Mouse (Mus musculus): ENCODE results near the gene Limch1. TPM values are rescaled to one million over a fixed set of nuclear protein-coding genes. Genes with fewer than 3 reads are reported as not detected.

Limch1 gene
- polyA plus RNA-seq (2012; rRNA removed) = 22.0 and 23.9 TPM in 2 replicates

DNA sequence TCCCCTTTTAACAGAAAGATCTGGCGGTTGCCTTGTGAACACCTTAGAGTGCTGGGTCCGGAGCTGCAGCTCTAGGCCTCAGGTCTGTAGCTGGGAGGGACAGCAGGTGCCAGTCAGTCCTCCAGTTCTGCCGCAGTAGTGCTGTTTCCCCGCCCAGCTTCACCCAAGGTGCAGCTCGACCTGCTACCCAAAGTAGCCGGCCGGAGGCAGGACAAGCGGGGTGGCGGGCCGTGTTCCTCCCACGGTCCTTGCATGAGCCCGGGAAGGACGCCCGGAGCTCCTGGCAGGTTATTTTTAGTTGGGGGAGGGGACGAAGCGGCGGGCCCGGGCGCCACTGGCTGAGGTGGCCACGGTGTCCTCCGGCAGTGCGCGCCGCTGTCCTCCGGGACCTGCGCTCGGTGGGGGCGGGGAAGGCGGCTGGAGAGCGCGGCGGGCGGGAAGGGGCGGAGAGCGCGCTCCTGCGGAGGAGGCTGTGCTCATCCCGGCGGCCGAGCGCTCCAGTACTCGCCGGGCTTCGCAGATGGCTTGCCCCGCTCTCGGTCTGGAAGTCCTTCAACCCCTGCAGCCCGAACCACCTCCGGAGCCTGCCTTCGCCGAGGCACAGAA lies at the start of gene Limch1:
Limch1 (plus strand) TSS at position 438 of the 606 bp plus-strand sequence.
- no peaks in the 10 kb centered on the region for H3K27me3 ChIP-seq (ENCODE audit: control insufficient read depth, insufficient read depth, low read length)

DNA sequence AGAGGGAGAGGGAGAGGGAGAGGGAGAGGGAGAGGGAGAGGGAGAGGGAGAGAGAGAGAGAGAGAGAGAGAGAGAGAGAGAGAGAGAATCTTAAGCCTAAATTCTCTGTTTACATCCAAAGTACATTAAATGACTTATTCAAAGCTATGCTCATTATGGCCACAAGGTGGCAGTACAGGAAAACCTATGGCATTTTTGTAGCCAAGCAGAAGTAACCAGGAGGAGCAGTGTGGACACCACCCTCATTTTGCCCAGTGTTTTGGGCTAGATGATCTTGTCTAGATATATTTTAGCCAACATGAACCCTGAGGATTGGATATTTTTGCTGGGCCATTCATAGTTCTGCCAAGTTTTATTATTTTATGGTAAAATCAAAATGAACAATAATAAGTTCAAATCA lies 48.5 kb upstream of the Limch1 start:
- Histone ChIP-seq H3K27ac (ENCODE audit: control insufficient read depth, insufficient read depth, low read depth, low read length) (no peak overlapping the region), H3K36me3 (ENCODE audit: control insufficient read depth, insufficient read depth, low read length) (no peaks in the 10 kb centered on the region), H3K4me3 (ENCODE audit: control insufficient read depth, low read depth, low read length) (no peak overlapping the region), H3K27me3 (ENCODE audit: control insufficient read depth, insufficient read depth, low read length) (no peaks in the 10 kb centered on the region), H3K4me1 (ENCODE audit: control insufficient read depth, insufficient read depth, low read length) (no peaks in the 10 kb centered on the region)
- no peak for TF ChIP-seq POLR2A (IDR thresholded peaks at IDR 0.05; ENCODE audit: control insufficient read depth, low read depth, low read length)
- peak; percentile 22; the same call in 1 of the 2 replicates for TF ChIP-seq CTCF (IDR thresholded peaks at IDR 0.05; ENCODE audit: control insufficient read depth, insufficient read depth, insufficient replicate concordance, low read depth, low read length)

More for the DNA sequence above, at the start of gene Limch1:
- H3K4me3 ChIP-seq (ENCODE audit: control insufficient read depth, low read depth, low read length) = peak within 1 kb of the TSS; percentile 38
- H3K27ac ChIP-seq (ENCODE audit: control insufficient read depth, insufficient read depth, low read depth, low read length) = no peak within 1 kb of the TSS
- H3K36me3 ChIP-seq (ENCODE audit: control insufficient read depth, insufficient read depth, low read length) = no peaks in the 10 kb centered on the region
- peaks cover 9% of the 10 kb centered on the region for H3K4me1 ChIP-seq (ENCODE audit: control insufficient read depth, insufficient read depth, low read length)
- TF ChIP-seq CTCF (IDR thresholded peaks at IDR 0.05; ENCODE audit: control insufficient read depth, insufficient read depth, insufficient replicate concordance, low read depth, low read length) (no peak), POLR2A (IDR thresholded peaks at IDR 0.05; ENCODE audit: control insufficient read depth, low read depth, low read length) (no peak)

DNA sequence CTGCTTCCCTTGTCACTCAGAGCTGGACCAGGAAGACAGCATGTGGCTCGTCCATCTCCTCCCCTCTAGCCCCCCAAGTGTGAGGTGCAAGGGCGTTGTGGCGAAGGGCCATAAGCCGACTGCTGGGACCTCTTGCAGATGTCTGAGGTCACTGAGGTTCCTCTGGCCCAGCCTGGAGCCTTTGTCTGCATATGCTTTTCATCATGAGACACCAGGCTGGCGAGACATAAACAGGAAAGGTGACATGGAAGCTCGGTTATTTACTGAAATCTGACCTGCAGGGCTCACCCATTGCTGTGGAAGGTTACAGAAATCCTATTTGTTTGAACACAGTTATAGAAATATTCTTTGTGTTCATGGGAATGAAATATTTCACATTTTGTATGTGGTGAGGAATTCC lies 45.7 kb upstream of the Limch1 start:
- Histone ChIP-seq H3K27ac (ENCODE audit: control insufficient read depth, insufficient read depth, low read depth, low read length) (no peak overlapping the region), H3K4me1 (ENCODE audit: control insufficient read depth, insufficient read depth, low read length) (no peaks in the 10 kb centered on the region), H3K27me3 (ENCODE audit: control insufficient read depth, insufficient read depth, low read length) (no peaks in the 10 kb centered on the region), H3K4me3 (ENCODE audit: control insufficient read depth, low read depth, low read length) (no peak overlapping the region), H3K36me3 (ENCODE audit: control insufficient read depth, insufficient read depth, low read length) (no peaks in the 10 kb centered on the region)
- TF ChIP-seq POLR2A (IDR thresholded peaks at IDR 0.05; ENCODE audit: control insufficient read depth, low read depth, low read length) (no peak), CTCF (IDR thresholded peaks at IDR 0.05; ENCODE audit: control insufficient read depth, insufficient read depth, insufficient replicate concordance, low read depth, low read length) (no peak)

DNA sequence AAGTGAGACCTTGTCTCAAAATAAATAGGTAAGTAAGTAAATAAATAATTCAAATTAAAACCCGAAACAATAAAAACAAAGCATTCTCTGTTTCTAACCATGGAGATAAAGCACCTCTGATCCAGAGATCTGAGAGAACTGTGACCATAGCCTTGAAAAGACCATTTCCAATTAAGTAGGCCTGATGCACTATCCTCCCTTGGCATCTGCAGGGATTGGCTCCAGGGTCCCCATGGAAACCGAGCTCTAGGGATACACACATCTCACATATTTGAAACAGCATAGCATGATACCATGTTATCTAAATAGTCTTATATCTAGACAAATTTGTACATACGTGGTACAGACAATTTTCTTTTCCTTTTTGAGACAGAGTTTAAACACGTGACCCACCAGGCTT lies 43.7 kb upstream of the Limch1 start:
- no peaks in the 10 kb centered on the region for H3K4me1 ChIP-seq (ENCODE audit: control insufficient read depth, insufficient read depth, low read length)
- H3K4me3 ChIP-seq (ENCODE audit: control insufficient read depth, low read depth, low read length) = no peak overlapping the region
- no peak for TF ChIP-seq POLR2A (IDR thresholded peaks at IDR 0.05; ENCODE audit: control insufficient read depth, low read depth, low read length)
- no peak for TF ChIP-seq CTCF (IDR thresholded peaks at IDR 0.05; ENCODE audit: control insufficient read depth, insufficient read depth, insufficient replicate concordance, low read depth, low read length)
- H3K27ac ChIP-seq (ENCODE audit: control insufficient read depth, insufficient read depth, low read depth, low read length) = no peak overlapping the region
- no peaks in the 10 kb centered on the region for H3K36me3 ChIP-seq (ENCODE audit: control insufficient read depth, insufficient read depth, low read length)
- no peaks in the 10 kb centered on the region for H3K27me3 ChIP-seq (ENCODE audit: control insufficient read depth, insufficient read depth, low read length)

DNA sequence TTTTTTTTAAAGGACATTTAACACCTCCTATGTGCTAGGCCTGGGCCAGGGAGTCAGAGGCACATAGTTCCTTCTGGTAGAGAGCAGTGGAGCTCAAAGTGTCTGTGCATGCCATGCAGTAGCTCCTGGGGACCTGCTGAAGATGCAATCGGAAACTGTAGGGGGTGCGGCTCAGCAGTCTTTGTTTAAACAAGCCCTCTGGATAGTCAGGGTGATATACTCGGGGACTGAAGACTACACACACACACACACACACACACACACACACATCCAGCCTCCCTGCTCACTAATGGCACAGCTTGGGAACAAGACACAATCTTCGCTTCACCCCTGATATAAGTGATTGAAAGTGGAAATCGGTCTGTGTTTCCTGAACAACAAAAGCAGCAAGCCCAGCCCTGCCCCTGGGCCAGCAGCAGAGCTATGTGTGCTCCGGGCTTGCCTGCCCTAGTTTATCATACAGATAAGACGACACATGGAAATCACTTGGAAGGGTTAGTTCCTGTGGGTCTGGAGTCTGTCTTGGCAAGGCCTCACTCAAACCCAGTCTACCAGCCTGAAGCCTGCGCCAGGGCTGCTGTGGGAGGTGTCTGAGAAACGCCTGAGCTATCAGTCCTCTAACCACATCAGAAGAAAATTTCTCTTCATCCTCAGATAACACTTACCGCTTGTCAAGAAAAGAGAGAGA lies 42.2 kb upstream of the Limch1 start:
- TF ChIP-seq POLR2A (IDR thresholded peaks at IDR 0.05; ENCODE audit: control insufficient read depth, low read depth, low read length) (no peak), CTCF (IDR thresholded peaks at IDR 0.05; ENCODE audit: control insufficient read depth, insufficient read depth, insufficient replicate concordance, low read depth, low read length) (no peak)
- Histone ChIP-seq H3K4me1 (ENCODE audit: control insufficient read depth, insufficient read depth, low read length) (no peaks in the 10 kb centered on the region), H3K27me3 (ENCODE audit: control insufficient read depth, insufficient read depth, low read length) (no peaks in the 10 kb centered on the region), H3K36me3 (ENCODE audit: control insufficient read depth, insufficient read depth, low read length) (no peaks in the 10 kb centered on the region), H3K4me3 (ENCODE audit: control insufficient read depth, low read depth, low read length) (no peak overlapping the region), H3K27ac (ENCODE audit: control insufficient read depth, insufficient read depth, low read depth, low read length) (no peak overlapping the region)

DNA sequence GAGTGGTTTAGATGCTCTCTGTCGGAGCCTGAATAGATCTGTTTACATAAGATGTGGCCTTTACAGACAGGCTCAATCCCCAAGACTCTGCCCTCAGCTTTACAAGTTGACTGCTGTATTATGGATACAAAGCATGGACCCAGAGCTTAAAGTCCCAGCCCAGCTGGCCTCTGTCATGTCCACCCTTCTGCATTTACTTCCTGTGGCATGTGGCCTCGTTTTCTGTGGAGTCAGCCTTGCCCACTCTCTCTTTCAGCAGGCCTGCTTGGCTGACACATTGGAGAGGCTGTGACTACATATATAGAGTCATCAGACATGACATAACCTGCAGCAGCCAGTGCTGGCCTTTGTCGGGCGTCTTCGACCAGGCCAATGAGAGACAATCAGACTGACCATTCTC lies 37.8 kb upstream of the Limch1 start:
- TF ChIP-seq CTCF (IDR thresholded peaks at IDR 0.05; ENCODE audit: control insufficient read depth, insufficient read depth, insufficient replicate concordance, low read depth, low read length) (no peak), POLR2A (IDR thresholded peaks at IDR 0.05; ENCODE audit: control insufficient read depth, low read depth, low read length) (no peak)
- no peaks in the 10 kb centered on the region for H3K27me3 ChIP-seq (ENCODE audit: control insufficient read depth, insufficient read depth, low read length)
- H3K4me3 ChIP-seq (ENCODE audit: control insufficient read depth, low read depth, low read length) = no peak overlapping the region
- no peaks in the 10 kb centered on the region for H3K4me1 ChIP-seq (ENCODE audit: control insufficient read depth, insufficient read depth, low read length)
- no peak overlapping the region for H3K27ac ChIP-seq (ENCODE audit: control insufficient read depth, insufficient read depth, low read depth, low read length)
- H3K36me3 ChIP-seq (ENCODE audit: control insufficient read depth, insufficient read depth, low read length) = no peaks in the 10 kb centered on the region

DNA sequence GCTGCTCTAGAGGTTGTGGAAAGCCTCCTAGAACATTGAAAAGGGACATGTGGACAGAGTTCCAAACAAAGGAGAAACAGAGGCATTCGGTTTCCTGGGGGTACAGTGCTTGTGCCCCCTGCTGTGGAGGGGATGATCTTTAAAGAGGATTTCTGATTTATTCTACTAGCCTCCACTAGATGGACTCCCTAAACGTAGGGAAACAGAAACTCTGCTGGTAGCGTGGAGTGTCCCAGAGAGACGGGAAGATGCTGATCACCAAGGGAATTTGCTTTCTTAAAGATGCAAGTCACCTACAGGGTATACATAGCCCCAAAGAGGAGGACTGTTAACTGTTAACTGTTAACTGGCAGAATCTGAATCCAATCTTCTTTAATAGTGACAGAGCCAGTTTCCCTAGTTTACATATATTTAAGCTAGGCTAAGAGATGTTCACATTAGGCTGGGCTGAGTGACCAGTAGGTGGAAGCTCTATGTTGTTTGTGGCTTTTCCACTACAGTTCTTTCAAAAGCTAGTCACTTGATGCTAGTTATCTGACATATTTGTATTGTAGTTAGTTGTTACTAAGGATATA lies 35.1 kb upstream of the Limch1 start:
- no peak for TF ChIP-seq POLR2A (IDR thresholded peaks at IDR 0.05; ENCODE audit: control insufficient read depth, low read depth, low read length)
- no peak for TF ChIP-seq CTCF (IDR thresholded peaks at IDR 0.05; ENCODE audit: control insufficient read depth, insufficient read depth, insufficient replicate concordance, low read depth, low read length)
- Histone ChIP-seq H3K4me1 (ENCODE audit: control insufficient read depth, insufficient read depth, low read length) (no peaks in the 10 kb centered on the region), H3K27ac (ENCODE audit: control insufficient read depth, insufficient read depth, low read depth, low read length) (no peak overlapping the region), H3K36me3 (ENCODE audit: control insufficient read depth, insufficient read depth, low read length) (no peaks in the 10 kb centered on the region), H3K4me3 (ENCODE audit: control insufficient read depth, low read depth, low read length) (no peak overlapping the region), H3K27me3 (ENCODE audit: control insufficient read depth, insufficient read depth, low read length) (no peaks in the 10 kb centered on the region)
